Mouse (Mus musculus) heart, adult 2 months (tissue): ENCODE data around the gene Egr2.

Experiments
- CTCF ChIP-seq: fragments of 200-600 bp; IDR thresholded peaks from 2 replicates; pipeline ENCODE4 v1.8.1; 2022; ENCODE audit warnings: antibody characterized with exemption, mild to moderate bottlenecking, moderate library complexity
- EP300 ChIP-seq: fragments of 200-500 bp; IDR thresholded peaks from 2 replicates; pipeline ENCODE4 v1.6.1; 2011; ENCODE audit warnings: low read depth, low read length, control low read depth; ENCODE audit not compliant: insufficient read depth

DNA sequence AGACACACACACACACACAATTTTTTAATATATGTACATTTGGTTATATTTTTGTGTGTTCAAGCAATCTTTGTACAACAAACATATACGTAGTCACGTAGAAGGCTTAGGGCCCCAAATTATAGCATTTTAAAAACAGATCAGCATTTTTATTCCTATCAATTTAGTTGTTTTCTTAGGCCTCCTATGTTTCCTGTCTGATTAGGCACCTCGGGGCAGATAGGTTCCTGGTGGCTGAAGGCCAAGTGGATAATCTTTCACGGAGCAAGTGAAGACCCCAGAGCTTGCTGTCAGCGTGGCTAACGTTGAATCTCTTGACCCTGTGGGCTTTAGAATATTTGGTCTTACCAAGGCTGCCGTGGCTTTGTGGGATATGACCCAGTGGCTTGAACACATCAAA, 34.3 kb downstream of the Egr2 start:
- TF ChIP-seq CTCF (no peak), EP300 (no peak)
